ENCODE assay signal across 18 mouse cellular contexts in the genomic region with DNA sequence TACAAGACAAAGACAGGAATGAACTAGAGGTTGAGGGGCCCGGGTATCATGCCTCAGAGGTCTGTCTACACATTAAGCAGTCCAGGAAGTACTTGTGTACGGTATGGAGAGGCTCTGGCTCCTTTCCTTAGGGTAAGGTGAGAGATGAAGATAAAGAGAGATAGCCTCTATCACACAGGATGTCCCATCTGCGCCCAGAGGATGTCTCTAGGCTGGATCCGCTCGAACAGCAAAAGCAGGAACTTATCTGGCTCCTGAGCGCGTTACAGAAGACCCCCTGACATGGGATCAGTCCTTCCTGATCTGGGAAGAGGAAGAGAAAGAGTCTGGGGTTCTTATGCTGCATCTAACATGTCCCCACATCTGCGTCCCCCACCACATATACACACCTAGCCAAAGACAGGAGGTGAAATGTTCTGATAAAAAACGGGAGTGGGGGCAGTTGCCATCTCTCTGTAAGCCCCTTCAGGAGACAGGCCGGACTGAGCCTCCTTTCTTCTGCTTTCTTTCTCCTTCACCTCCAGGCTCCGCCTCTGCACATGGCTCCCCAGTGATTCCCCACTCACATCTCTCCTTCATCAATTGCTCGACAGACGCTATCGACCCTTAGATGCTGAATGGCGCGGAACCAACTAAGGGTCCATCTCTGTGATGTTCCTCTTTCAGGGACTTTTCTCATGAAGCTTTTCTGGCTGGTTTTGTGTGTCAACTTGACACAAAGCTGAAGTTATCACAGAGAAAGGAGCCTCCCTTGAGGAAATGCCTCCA. TPM values are rescaled to one million over a fixed set of nuclear protein-coding genes. Genes with fewer than 3 reads are reported as not detected.
DNase-seq lines count a peak whose midpoint lies in the region; ATAC-seq and TF ChIP-seq lines count a peak whose summit lies in the region.
"Had no signal": no experiment of that assay in that cellular context is flagged by ENCODE, and none has a peak within 500 bp of the region (broad histone marks: within the 10 kb centered on the region; RNA-seq: fewer than 3 reads in every experiment).

No protein-coding gene starts in this region.

- H3K36me3 ChIP-seq in lung, embryonic 16.5 days (ENCODE audit: control insufficient read depth, insufficient read depth, low read length) = no peaks in the 10 kb centered on the region
- H3K36me3 ChIP-seq in embryonic facial prominence, embryonic 10.5 days (replicated peaks) = no peaks in the 10 kb centered on the region
- H3K36me3 ChIP-seq in liver, embryonic 11.5 days (ENCODE audit: control insufficient read depth, insufficient read depth, low read length) = no peaks in the 10 kb centered on the region
- H3K36me3 ChIP-seq in stomach, embryonic 16.5 days (ENCODE audit: control insufficient read depth, insufficient read depth, low read length) = no peaks in the 10 kb centered on the region
- H3K36me3 ChIP-seq: heart, embryonic 15.5 days; hindbrain, embryonic 15.5 days; limb, embryonic 12.5 days had no signal

- TF ChIP-seq POLR2A in lung, adult 2 months (IDR thresholded peaks at IDR 0.05; ENCODE audit: borderline replicate concordance, extremely low read depth, low read depth, low read length) = no peak

- no peak overlapping the region for H3K4me3 ChIP-seq in lung, embryonic 16.5 days (ENCODE audit: low read length)
- H3K4me3 ChIP-seq in lung, adult 2 months (replicated peaks; ENCODE audit: extremely low read depth, low read depth, low read length) = no peak overlapping the region
- no peak overlapping the region for H3K4me3 ChIP-seq in embryonic facial prominence, embryonic 10.5 days
- no peak overlapping the region for H3K4me3 ChIP-seq in liver, embryonic 11.5 days (ENCODE audit: low read depth, low read length)
- H3K4me3 ChIP-seq in stomach, embryonic 16.5 days (replicated peaks; ENCODE audit: low read length) = no peak overlapping the region
- H3K4me3 ChIP-seq: heart, embryonic 15.5 days; hindbrain, embryonic 15.5 days; limb, embryonic 12.5 days had no signal

- 81% methylated on average over 16 of the region's 16 CpGs for WGBS in lung, embryonic 16.5 days
- WGBS in lung, adult 2 months = 83% methylated on average over 16 of the region's 16 CpGs
- WGBS in embryonic facial prominence, embryonic 10.5 days = 90% methylated on average over 16 of the region's 16 CpGs
- 66% methylated on average over 16 of the region's 16 CpGs for WGBS in liver, embryonic 11.5 days
- 81% methylated on average over 16 of the region's 16 CpGs for WGBS in stomach, embryonic 16.5 days

- no peak overlapping the region for H3K9ac ChIP-seq in lung, embryonic 16.5 days (ENCODE audit: low read length)
- peak overlapping the region; percentile 43; the same call in 1 of the 2 replicates for H3K9ac ChIP-seq in liver, embryonic 11.5 days (ENCODE audit: low read depth, low read length)
- no peak overlapping the region for H3K9ac ChIP-seq in stomach, embryonic 16.5 days (ENCODE audit: low read length)
- H3K9ac ChIP-seq: heart, embryonic 15.5 days; hindbrain, embryonic 15.5 days; limb, embryonic 12.5 days had no signal

- DNase-seq in lung, adult 2 months = no peak
- no peak for DNase-seq in embryonic facial prominence, embryonic 10.5 days (ENCODE audit: low spot score)
- no peak for DNase-seq in liver, embryonic 11.5 days (ENCODE audit: low spot score)
- no peak for DNase-seq in embryo, embryonic 9.5 days (ENCODE audit: extremely low spot score)
- DNase-seq in embryo, embryonic 11 days = no peak
- DNase-seq: adrenal gland, postnatal 25 days; gastrocnemius, postnatal 10 days; kidney, postnatal 10 days; lung, postnatal 4 days; right cerebral cortex, postnatal 14 days had no signal

- H3K4me2 ChIP-seq in lung, embryonic 16.5 days (ENCODE audit: low read depth, low read length) = no peak overlapping the region
- peak overlapping the region; percentile 45 for H3K4me2 ChIP-seq in liver, embryonic 11.5 days
- H3K4me2 ChIP-seq in stomach, embryonic 16.5 days (ENCODE audit: low read depth, low read length) = no peak overlapping the region
- H3K4me2 ChIP-seq: heart, embryonic 15.5 days; hindbrain, embryonic 15.5 days; limb, embryonic 12.5 days had no signal

- H3K27ac ChIP-seq in lung, embryonic 16.5 days (ENCODE audit: low read length) = no peak overlapping the region
- peak overlapping the region; percentile 65 for H3K27ac ChIP-seq in embryonic facial prominence, embryonic 10.5 days (replicated peaks)
- peak overlapping the region; percentile 80 for H3K27ac ChIP-seq in liver, embryonic 11.5 days (ENCODE audit: low read depth, low read length)
- peak overlapping the region; percentile 80; the same call in 1 of the 2 replicates for H3K27ac ChIP-seq in stomach, embryonic 16.5 days (ENCODE audit: low read length)
- H3K27ac ChIP-seq: hindbrain, embryonic 15.5 days; limb, embryonic 12.5 days had no signal

- 0 out of 2 replicates have a peak, but pooled peaks have one; percentile 7 for ATAC-seq in lung, embryonic 16.5 days (ENCODE audit: low read depth)
- ATAC-seq in liver, embryonic 11.5 days (replicated peaks; ENCODE audit: low FRiP score) = peak; percentile 81
- no peak for ATAC-seq in stomach, embryonic 16.5 days (ENCODE audit: insufficient read depth, low FRiP score)
- ATAC-seq in monocyte, adult 5-6 weeks (replicated peaks; ENCODE audit: insufficient number of reproducible peaks, low FRiP score, low TSS enrichment, poor library complexity, severe bottlenecking) = no peak
- ATAC-seq: CD4-positive, CD25-positive, alpha-beta regulatory T cell, adult 4 months; forebrain, embryonic 14.5 days had no signal

- no peaks in the 10 kb centered on the region for H3K27me3 ChIP-seq in lung, embryonic 16.5 days (ENCODE audit: control insufficient read depth, insufficient read depth, low read depth, low read length)
- H3K27me3 ChIP-seq in embryonic facial prominence, embryonic 10.5 days (replicated peaks; ENCODE audit: low read depth, poor library complexity, severe bottlenecking) = no peaks in the 10 kb centered on the region
- H3K27me3 ChIP-seq in liver, embryonic 11.5 days (replicated peaks; ENCODE audit: control insufficient read depth, insufficient read depth, low read length) = no peaks in the 10 kb centered on the region
- H3K27me3 ChIP-seq in stomach, embryonic 16.5 days (ENCODE audit: control insufficient read depth, insufficient read depth, low read length) = no peaks in the 10 kb centered on the region
- H3K27me3 ChIP-seq: heart, embryonic 15.5 days; hindbrain, embryonic 15.5 days; limb, embryonic 12.5 days had no signal

- no peaks in the 10 kb centered on the region for H3K9me3 ChIP-seq in lung, embryonic 16.5 days (ENCODE audit: control insufficient read depth, low read length)
- no peaks in the 10 kb centered on the region for H3K9me3 ChIP-seq in embryonic facial prominence, embryonic 10.5 days
- no peaks in the 10 kb centered on the region for H3K9me3 ChIP-seq in liver, embryonic 11.5 days (ENCODE audit: control insufficient read depth, low read length)
- no peaks in the 10 kb centered on the region for H3K9me3 ChIP-seq in stomach, embryonic 16.5 days (replicated peaks; ENCODE audit: control insufficient read depth, low read length)
- H3K9me3 ChIP-seq: heart, embryonic 15.5 days; hindbrain, embryonic 15.5 days; limb, embryonic 12.5 days had no signal

- peaks cover 3% of the 10 kb centered on the region; the same call in 1 of the 2 replicates for H3K4me1 ChIP-seq in lung, embryonic 16.5 days (replicated peaks; ENCODE audit: control insufficient read depth, insufficient read depth, low read length)
- H3K4me1 ChIP-seq in lung, adult 2 months (ENCODE audit: control insufficient read depth, insufficient read depth, low read length) = no peaks in the 10 kb centered on the region
- peaks cover 35% of the 10 kb centered on the region for H3K4me1 ChIP-seq in embryonic facial prominence, embryonic 10.5 days
- peaks cover 17% of the 10 kb centered on the region for H3K4me1 ChIP-seq in liver, embryonic 11.5 days (replicated peaks; ENCODE audit: control insufficient read depth, insufficient read depth, low read length)
- H3K4me1 ChIP-seq in stomach, embryonic 16.5 days (ENCODE audit: control insufficient read depth, insufficient read depth, low read length) = peaks cover 7% of the 10 kb centered on the region
- H3K4me1 ChIP-seq: hindbrain, embryonic 15.5 days had no signal

- no peak for TF ChIP-seq CTCF in lung, adult 2 months (IDR thresholded peaks at IDR 0.05; ENCODE audit: insufficient read depth, low read length)

RNA-seq across cellular contexts. Expression of a gene that starts 19.5 kb away (rescaled TPM):
- polyA plus RNA-seq in lung, embryonic 16.5 days (2015; fragmentation: Nextera tagmentation; extraction: Ambion mirVana) = 148 and 169 TPM in 2 replicates
- polyA plus RNA-seq in lung, adult 2 months (2012; rRNA removed) = 50.4 and 64.2 TPM in 2 replicates
- polyA plus RNA-seq in embryonic facial prominence, embryonic 10.5 days (2016; fragmentation: Nextera tagmentation; extraction: Ambion mirVana) = 158 and 159 TPM in 2 replicates
- 180 and 196 TPM in 2 replicates for polyA plus RNA-seq in liver, embryonic 11.5 days (2014; fragmentation: Nextera tagmentation; extraction: Ambion mirVana)
- 157 and 160 TPM in 2 replicates for polyA plus RNA-seq in stomach, embryonic 16.5 days (2015; fragmentation: Nextera tagmentation; extraction: Ambion mirVana)
- total RNA-seq in monocyte, adult 5-6 weeks (2017) = 48.5 to 69.7 TPM (median 51.8 TPM) in 3 replicates

Comparison
In these comparisons a context has a peak if more than half of its experiments do, and no peak if none do; other contexts are left out.
1. ATAC-seq: peak in lung, embryonic 16.5 days (single experiment) and liver, embryonic 11.5 days (single experiment); none in stomach, embryonic 16.5 days (single experiment) and monocyte, adult 5-6 weeks (single experiment).